Mouse (Mus musculus): ENCODE measurements around the gene Dda1.

DNA sequence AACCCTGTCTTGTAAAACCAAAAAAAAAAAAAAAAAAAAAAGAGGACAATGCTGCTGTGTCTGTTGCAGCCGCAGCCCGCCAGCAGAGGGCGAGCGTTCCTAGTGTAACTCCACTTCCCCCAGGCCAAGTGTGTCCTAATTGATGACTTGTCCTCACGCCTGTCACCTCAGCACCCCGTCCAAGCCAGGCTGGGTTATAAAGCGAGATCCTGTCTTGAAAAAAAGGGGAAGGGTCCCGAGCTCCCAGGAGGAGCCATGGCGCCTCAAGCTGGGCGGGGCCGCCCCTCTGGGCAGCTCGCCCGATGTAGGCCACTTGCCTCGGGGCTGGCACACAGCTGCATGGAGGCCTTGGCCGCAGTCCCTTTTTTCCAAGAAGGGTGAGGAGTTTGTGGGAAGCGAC lies 26.0 kb downstream of the Dda1 start:
- TF ChIP-seq POLR2A (IDR thresholded peaks at IDR 0.05; ENCODE audit: borderline replicate concordance, extremely low read depth, insufficient read depth, insufficient read length, poor library complexity, severe bottlenecking) (no peak), CTCF (IDR thresholded peaks at IDR 0.05; ENCODE audit: borderline replicate concordance, extremely low read depth, insufficient read depth, insufficient read length) (peak; percentile 85)

All from brain, embryonic 14.5 days (tissue).